Mouse (Mus musculus): ENCODE measurements around the gene Loxl4. TPM values are rescaled to one million over a fixed set of nuclear protein-coding genes. Genes with fewer than 3 reads are reported as not detected.

Gene Loxl4
- total RNA-seq (2014; fragmentation: Nextera tagmentation) (not detected in 2 replicates), total RNA-seq (2017) (not detected in 2 replicates), polyA plus RNA-seq (2012) (not detected in 2 replicates)

- ATAC-seq (ENCODE audit: extremely low read depth, insufficient number of reproducible peaks, low FRiP score, poor library complexity, severe bottlenecking) (no peak), DNase-seq (ENCODE audit: low spot score) (no peak)
- TF ChIP-seq POLR2AphosphoS5 (IDR thresholded peaks at IDR 0.05; ENCODE audit: insufficient replicate concordance, low read depth, low read length) (no peak), TAL1 (conservative IDR thresholded peaks at IDR 0.05; ENCODE audit: low read depth, low read length) (no peak), GATA1 (IDR thresholded peaks at IDR 0.05; ENCODE audit: borderline replicate concordance, low read length) (no peak), CTCF (IDR thresholded peaks at IDR 0.05; ENCODE audit: low read depth, low read length) (no peak), GATA2 (IDR thresholded peaks at IDR 0.05; ENCODE audit: borderline replicate concordance, low read depth, low read length) (no peak)
- Histone ChIP-seq H3K4me1 (ENCODE audit: insufficient read depth, low read depth, low read length) (no peaks in the 10 kb centered on the region), H3K4me3 (ENCODE audit: low read depth, low read length) (no peak within 1 kb of the TSS; the same call in 1 of the 2 replicates), H3K36me3 (replicated peaks) (no peaks in the 10 kb centered on the region), H3K27me3 (ENCODE audit: insufficient read depth, low read length) (peaks cover 49% of the 10 kb centered on the region), H3K9me3 (replicated peaks) (no peaks in the 10 kb centered on the region)
Observed at GRCm38 (mm10) chr19:42612654-42613053, at the start of gene Loxl4. Loxl4 (minus strand) TSS chr19:42612813.

- Histone ChIP-seq H3K27me3 (ENCODE audit: insufficient read depth, low read length) (peaks cover 9% of the 10 kb centered on the region), H3K9me3 (replicated peaks) (no peaks in the 10 kb centered on the region), H3K4me3 (ENCODE audit: low read depth, low read length) (no peak overlapping the region), H3K4me1 (ENCODE audit: insufficient read depth, low read depth, low read length) (no peaks in the 10 kb centered on the region), H3K36me3 (replicated peaks) (no peaks in the 10 kb centered on the region)
- peak; percentile 7 for DNase-seq (ENCODE audit: low spot score)
- no peak for ATAC-seq (ENCODE audit: extremely low read depth, insufficient number of reproducible peaks, low FRiP score, poor library complexity, severe bottlenecking)
- TF ChIP-seq GATA2 (IDR thresholded peaks at IDR 0.05; ENCODE audit: borderline replicate concordance, low read depth, low read length), result no peak
- TF ChIP-seq CTCF (IDR thresholded peaks at IDR 0.05; ENCODE audit: low read depth, low read length), result 0 out of 2 replicates have a peak, but pooled peaks have one; percentile 16
Observed at GRCm38 (mm10) chr19:42661430-42662164, 49.0 kb upstream of the Loxl4 start.

GRCm38 (mm10) chr19:42660244-42660565 is 47.6 kb upstream of the Loxl4 start:
- no peak for TF ChIP-seq POLR2AphosphoS5 (IDR thresholded peaks at IDR 0.05; ENCODE audit: insufficient replicate concordance, low read depth, low read length)
- no peak for TF ChIP-seq CTCF (IDR thresholded peaks at IDR 0.05; ENCODE audit: low read depth, low read length)
- no peak for TF ChIP-seq GATA2 (IDR thresholded peaks at IDR 0.05; ENCODE audit: borderline replicate concordance, low read depth, low read length)
- no peak for TF ChIP-seq TAL1 (conservative IDR thresholded peaks at IDR 0.05; ENCODE audit: low read depth, low read length)
- no peak for TF ChIP-seq GATA1 (IDR thresholded peaks at IDR 0.05; ENCODE audit: borderline replicate concordance, low read length)
- ATAC-seq (ENCODE audit: extremely low read depth, insufficient number of reproducible peaks, low FRiP score, poor library complexity, severe bottlenecking) (no peak), DNase-seq (ENCODE audit: low spot score) (no peak)
- Histone ChIP-seq H3K4me3 (ENCODE audit: low read depth, low read length) (no peak overlapping the region), H3K9me3 (replicated peaks) (no peaks in the 10 kb centered on the region), H3K27me3 (ENCODE audit: insufficient read depth, low read length) (peaks cover 9% of the 10 kb centered on the region), H3K36me3 (replicated peaks) (no peaks in the 10 kb centered on the region), H3K4me1 (ENCODE audit: insufficient read depth, low read depth, low read length) (no peaks in the 10 kb centered on the region)

- ATAC-seq (ENCODE audit: extremely low read depth, insufficient number of reproducible peaks, low FRiP score, poor library complexity, severe bottlenecking) (no peak), DNase-seq (ENCODE audit: low spot score) (no peak)
- no peak for TF ChIP-seq GATA2 (IDR thresholded peaks at IDR 0.05; ENCODE audit: borderline replicate concordance, low read depth, low read length)
- no peak for TF ChIP-seq CTCF (IDR thresholded peaks at IDR 0.05; ENCODE audit: low read depth, low read length)
- TF ChIP-seq GATA1 (IDR thresholded peaks at IDR 0.05; ENCODE audit: borderline replicate concordance, low read length), result no peak
- no peak for TF ChIP-seq POLR2AphosphoS5 (IDR thresholded peaks at IDR 0.05; ENCODE audit: insufficient replicate concordance, low read depth, low read length)
- TF ChIP-seq TAL1 (conservative IDR thresholded peaks at IDR 0.05; ENCODE audit: low read depth, low read length), result no peak
- no peaks in the 10 kb centered on the region for H3K36me3 ChIP-seq (replicated peaks)
- H3K4me1 ChIP-seq (ENCODE audit: insufficient read depth, low read depth, low read length), result no peaks in the 10 kb centered on the region
- H3K27me3 ChIP-seq (ENCODE audit: insufficient read depth, low read length), result peaks cover 9% of the 10 kb centered on the region; the same call in 1 of the 2 replicates
- H3K9me3 ChIP-seq (replicated peaks), result no peaks in the 10 kb centered on the region
- H3K4me3 ChIP-seq (ENCODE audit: low read depth, low read length), result no peak overlapping the region
Observed at GRCm38 (mm10) chr19:42659354-42660243, 47.0 kb upstream of the Loxl4 start.

GRCm38 (mm10) chr19:42658435-42659135 is 46.0 kb upstream of the Loxl4 start:
- Histone ChIP-seq H3K4me1 (ENCODE audit: insufficient read depth, low read depth, low read length) (no peaks in the 10 kb centered on the region), H3K36me3 (replicated peaks) (no peaks in the 10 kb centered on the region), H3K4me3 (ENCODE audit: low read depth, low read length) (no peak overlapping the region), H3K27me3 (ENCODE audit: insufficient read depth, low read length) (peaks cover 7% of the 10 kb centered on the region; the same call in 1 of the 2 replicates), H3K9me3 (replicated peaks) (no peaks in the 10 kb centered on the region)
- ATAC-seq (ENCODE audit: extremely low read depth, insufficient number of reproducible peaks, low FRiP score, poor library complexity, severe bottlenecking), result no peak
- no peak for DNase-seq (ENCODE audit: low spot score)
- TF ChIP-seq TAL1 (conservative IDR thresholded peaks at IDR 0.05; ENCODE audit: low read depth, low read length) (no peak), GATA1 (IDR thresholded peaks at IDR 0.05; ENCODE audit: borderline replicate concordance, low read length) (no peak), CTCF (IDR thresholded peaks at IDR 0.05; ENCODE audit: low read depth, low read length) (no peak), GATA2 (IDR thresholded peaks at IDR 0.05; ENCODE audit: borderline replicate concordance, low read depth, low read length) (no peak), POLR2AphosphoS5 (IDR thresholded peaks at IDR 0.05; ENCODE audit: insufficient replicate concordance, low read depth, low read length) (no peak)

All from G1E (cell line).